Mouse (Mus musculus): ENCODE data around the gene Nat14. TPM values are rescaled to one million over a fixed set of nuclear protein-coding genes. Genes with fewer than 3 reads are reported as not detected.
"Not testable (repeated sequence)": the region's sequence is repeated elsewhere in the genome, so short reads cannot be mapped to it uniquely, and the experiment has no call there.

The Nat14 gene
- polyA plus RNA-seq (2012; rRNA removed) (7.6 and 10.0 TPM in 2 replicates), polyA plus RNA-seq (2014; fragmentation: Nextera tagmentation; extraction: Ambion mirVana) (0.92 and 1.9 TPM in 2 replicates)

- peak within 1 kb of the TSS; percentile 87 for H3K4me2 ChIP-seq (replicated peaks; ENCODE audit: low read depth, low read length, severe bottlenecking)
- peak within 1 kb of the TSS; percentile 68 for H3K27ac ChIP-seq (replicated peaks; ENCODE audit: low read depth, low read length)
- no peak for TF ChIP-seq POLR2A (IDR thresholded peaks at IDR 0.05; ENCODE audit: borderline replicate concordance, extremely low read depth, insufficient read depth, insufficient read length)
- peaks cover 44% of the 10 kb centered on the region for H3K4me1 ChIP-seq (ENCODE audit: control insufficient read depth, insufficient read depth, low read length)
- peak within 1 kb of the TSS; percentile 39 for H3K9ac ChIP-seq (ENCODE audit: low read depth, low read length, severe bottlenecking)
- H3K27me3 ChIP-seq (ENCODE audit: control insufficient read depth, insufficient read depth, low read length), result no peaks in the 10 kb centered on the region
- peak within 1 kb of the TSS; percentile 33 for H3K4me3 ChIP-seq (replicated peaks; ENCODE audit: low read length)
- H3K36me3 ChIP-seq (ENCODE audit: control insufficient read depth, insufficient read depth, low read length), result peaks cover 38% of the 10 kb centered on the region
- WGBS, result 26% methylated on average over 8 of the region's 8 CpGs
- no peak for ATAC-seq (ENCODE audit: low FRiP score, low read depth)
- DNase-seq (ENCODE audit: low spot score), result no peak
- H3K9me3 ChIP-seq (ENCODE audit: control insufficient read depth, low read length), result no peaks in the 10 kb centered on the region
These were observed at the start of gene Nat14 for GRCm38 (mm10) chr7:4921824-4922482. Nat14 (plus strand) TSS chr7:4922028.

GRCm38 (mm10) chr7:4876753-4877221, 45.0 kb upstream of the Nat14 start, which contains the start of gene Isoc2a:
Isoc2a (plus strand) TSS chr7:4877153.
- Histone ChIP-seq H3K4me2 (replicated peaks; ENCODE audit: low read depth, low read length, severe bottlenecking) (peak within 1 kb of the TSS; percentile 83), H3K36me3 (ENCODE audit: control insufficient read depth, insufficient read depth, low read length) (no peaks in the 10 kb centered on the region), H3K27ac (replicated peaks; ENCODE audit: low read depth, low read length) (no peak within 1 kb of the TSS), H3K4me1 (ENCODE audit: control insufficient read depth, insufficient read depth, low read length) (peaks cover 5% of the 10 kb centered on the region; the same call in 1 of the 2 replicates), H3K9me3 (ENCODE audit: control insufficient read depth, low read length) (no peaks in the 10 kb centered on the region), H3K4me3 (replicated peaks; ENCODE audit: low read length) (peak within 1 kb of the TSS; percentile 58), H3K9ac (ENCODE audit: low read depth, low read length, severe bottlenecking) (peak within 1 kb of the TSS; percentile 60), H3K27me3 (ENCODE audit: control insufficient read depth, insufficient read depth, low read length) (no peaks in the 10 kb centered on the region)
- DNase-seq (ENCODE audit: low spot score), result peak; percentile 93
- under 1% methylated on average over 17 of the region's 22 CpGs for WGBS
- TF ChIP-seq POLR2A (IDR thresholded peaks at IDR 0.05; ENCODE audit: borderline replicate concordance, extremely low read depth, insufficient read depth, insufficient read length), result peak; percentile 46; the same call in 1 of the 2 replicates
- ATAC-seq (ENCODE audit: low FRiP score, low read depth), result peak; percentile 100

- 4% methylated on average over 10 of the region's 11 CpGs for WGBS
- Histone ChIP-seq H3K4me3 (replicated peaks; ENCODE audit: low read length) (peak overlapping the region; percentile 58), H3K36me3 (ENCODE audit: control insufficient read depth, insufficient read depth, low read length) (no peaks in the 10 kb centered on the region), H3K9ac (ENCODE audit: low read depth, low read length, severe bottlenecking) (peak overlapping the region; percentile 60), H3K9me3 (ENCODE audit: control insufficient read depth, low read length) (no peaks in the 10 kb centered on the region), H3K27me3 (ENCODE audit: control insufficient read depth, insufficient read depth, low read length) (no peaks in the 10 kb centered on the region), H3K4me1 (ENCODE audit: control insufficient read depth, insufficient read depth, low read length) (peaks cover 5% of the 10 kb centered on the region; the same call in 1 of the 2 replicates), H3K27ac (replicated peaks; ENCODE audit: low read depth, low read length) (no peak overlapping the region), H3K4me2 (replicated peaks; ENCODE audit: low read depth, low read length, severe bottlenecking) (peak overlapping the region; percentile 83)
- ATAC-seq (ENCODE audit: low FRiP score, low read depth), result no peak; the same call in 1 of the 2 replicates
- no peak for DNase-seq (ENCODE audit: low spot score)
- no peak for TF ChIP-seq POLR2A (IDR thresholded peaks at IDR 0.05; ENCODE audit: borderline replicate concordance, extremely low read depth, insufficient read depth, insufficient read length)
These were observed 44.6 kb upstream of the Nat14 start for GRCm38 (mm10) chr7:4877226-4877625.

- no peak overlapping the region for H3K27ac ChIP-seq (replicated peaks; ENCODE audit: low read depth, low read length)
- H3K4me3 ChIP-seq (replicated peaks; ENCODE audit: low read length), result no peak overlapping the region
- peaks cover 5% of the 10 kb centered on the region; the same call in 1 of the 2 replicates for H3K4me1 ChIP-seq (ENCODE audit: control insufficient read depth, insufficient read depth, low read length)
- no peaks in the 10 kb centered on the region for H3K9me3 ChIP-seq (ENCODE audit: control insufficient read depth, low read length)
- ATAC-seq (ENCODE audit: low FRiP score, low read depth) (no peak), DNase-seq (ENCODE audit: low spot score) (no peak)
- H3K9ac ChIP-seq (ENCODE audit: low read depth, low read length, severe bottlenecking), result no peak overlapping the region
- no peak for TF ChIP-seq POLR2A (IDR thresholded peaks at IDR 0.05; ENCODE audit: borderline replicate concordance, extremely low read depth, insufficient read depth, insufficient read length)
- peak overlapping the region; percentile 83; the same call in 1 of the 2 replicates for H3K4me2 ChIP-seq (replicated peaks; ENCODE audit: low read depth, low read length, severe bottlenecking)
- H3K36me3 ChIP-seq (ENCODE audit: control insufficient read depth, insufficient read depth, low read length), result no peaks in the 10 kb centered on the region
- no peaks in the 10 kb centered on the region for H3K27me3 ChIP-seq (ENCODE audit: control insufficient read depth, insufficient read depth, low read length)
These were observed 43.6 kb upstream of the Nat14 start for GRCm38 (mm10) chr7:4878186-4878585.

- not testable (repeated sequence) for H3K4me2 ChIP-seq (replicated peaks; ENCODE audit: low read depth, low read length, severe bottlenecking); ATAC-seq (ENCODE audit: low FRiP score, low read depth); H3K27ac ChIP-seq (replicated peaks; ENCODE audit: low read depth, low read length); DNase-seq (ENCODE audit: low spot score); H3K27me3 ChIP-seq (ENCODE audit: control insufficient read depth, insufficient read depth, low read length); H3K4me1 ChIP-seq (ENCODE audit: control insufficient read depth, insufficient read depth, low read length); H3K9me3 ChIP-seq (ENCODE audit: control insufficient read depth, low read length); H3K9ac ChIP-seq (ENCODE audit: low read depth, low read length, severe bottlenecking); H3K4me3 ChIP-seq (replicated peaks; ENCODE audit: low read length); H3K36me3 ChIP-seq (ENCODE audit: control insufficient read depth, insufficient read depth, low read length)
- WGBS, result 80% methylated on average over 1 of the region's 1 CpGs
These were observed 42.8 kb upstream of the Nat14 start for GRCm38 (mm10) chr7:4879036-4879435.
